Mouse (Mus musculus): ENCODE data around the gene Eef2k.

- TF ChIP-seq POLR2A (IDR thresholded peaks at IDR 0.05; ENCODE audit: control insufficient read depth, extremely low read depth, insufficient read depth, low read length, poor library complexity) (no peak), CTCF (IDR thresholded peaks at IDR 0.05; ENCODE audit: borderline replicate concordance, control insufficient read depth, extremely low read depth, insufficient read depth, low read length, poor library complexity) (no peak)
Measured at GRCm38 (mm10) chr7:120883523-120884290, 41.1 kb downstream of the Eef2k start.

All from thymus, adult 2 months (tissue).